Comparison of ENCODE assay signal across 9 mouse cellular contexts in the genomic region with DNA sequence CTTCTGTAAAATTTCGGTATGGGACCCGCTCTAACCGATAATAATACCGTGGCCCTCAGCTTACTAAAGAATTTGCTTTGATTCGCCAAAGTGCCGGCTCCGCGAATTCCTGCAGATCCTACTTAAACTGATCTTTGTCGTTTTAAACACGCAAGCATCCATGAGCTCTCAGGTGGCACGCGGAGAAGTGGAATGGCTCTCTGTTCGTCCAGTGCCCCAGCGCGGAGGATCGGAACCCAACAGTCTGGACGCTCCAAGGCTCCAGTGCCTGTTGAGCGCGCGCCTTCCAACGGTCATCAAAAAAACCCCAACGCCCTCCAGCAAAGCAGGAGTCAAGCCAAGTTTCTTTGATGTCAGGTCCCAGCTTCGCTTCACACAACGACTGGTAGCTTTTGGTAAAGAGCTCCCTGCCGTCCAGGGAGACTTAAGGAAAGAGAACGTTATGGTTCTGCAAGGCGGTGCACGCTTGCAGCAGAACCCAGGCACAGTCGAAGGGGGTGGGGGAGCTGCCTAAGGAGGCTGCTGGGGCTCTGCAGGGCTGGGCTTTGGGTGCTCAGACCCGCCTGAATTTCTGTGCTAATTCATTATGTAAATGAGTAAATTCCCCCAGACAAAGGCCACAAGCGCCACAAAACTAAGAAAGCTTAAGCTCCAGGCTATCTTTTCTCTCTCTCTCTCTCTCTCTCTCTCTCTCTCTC. TPM values are rescaled to one million over a fixed set of nuclear protein-coding genes. Genes with fewer than 3 reads are reported as not detected.
A peak's percentile ranks its signal among the peaks of the same experiment; 100 is the strongest.
DNase-seq lines count a peak whose midpoint lies in the region; ATAC-seq and TF ChIP-seq lines count a peak whose summit lies in the region.
"Had no signal": no experiment of that assay in that cellular context is flagged by ENCODE, and none has a peak within 500 bp of the region (broad histone marks: within the 10 kb centered on the region; RNA-seq: fewer than 3 reads in every experiment).

No protein-coding gene starts in this region.

- 6% methylated on average over 31 of the region's 31 CpGs for WGBS in heart, adult 2 months
- under 1% methylated on average over 31 of the region's 31 CpGs for WGBS in hindbrain, embryonic 11.5 days
- WGBS in lung, embryonic 15.5 days: 1% methylated on average over 31 of the region's 31 CpGs

- TF ChIP-seq POLR2A in heart, adult 2 months (IDR thresholded peaks at IDR 0.05; ENCODE audit: insufficient read depth, low read depth, low read length): no peak
- TF ChIP-seq POLR2A in testis, adult 2 months (IDR thresholded peaks at IDR 0.05; ENCODE audit: control insufficient read depth, low read depth, low read length): peak; percentile 29; the same call in 1 of the 2 replicates

- no peak for TF ChIP-seq CTCF in heart, adult 2 months (IDR thresholded peaks at IDR 0.05)
- no peak for TF ChIP-seq CTCF in testis, adult 2 months (IDR thresholded peaks at IDR 0.05; ENCODE audit: control insufficient read depth, insufficient read depth, insufficient replicate concordance, low read depth, low read length)

- intact Hi-C loops in heart, adult 2 months (cut with DNase I): no loop called here
- intact Hi-C loops in heart, postnatal 14 days (cut with DNase I): no loop called here

- TF ChIP-seq EP300 in heart, adult 2 months (IDR thresholded peaks at IDR 0.05; ENCODE audit: insufficient read depth, low read depth, low read length): no peak

- peaks cover under 1% of the 10 kb centered on the region; the same call in 1 of the 2 replicates for H3K4me1 ChIP-seq in heart, adult 2 months (ENCODE audit: control insufficient read depth, insufficient read depth, low read length)
- peaks cover 2% of the 10 kb centered on the region; the same call in 1 of the 2 replicates for H3K4me1 ChIP-seq in hindbrain, embryonic 11.5 days (replicated peaks; ENCODE audit: control insufficient read depth, insufficient read depth, low read length)
- peaks cover 19% of the 10 kb centered on the region for H3K4me1 ChIP-seq in lung, embryonic 15.5 days
- H3K4me1 ChIP-seq in testis, adult 2 months (ENCODE audit: control insufficient read depth, insufficient read depth, low read length): peaks cover 11% of the 10 kb centered on the region

- H3K27ac ChIP-seq in heart, adult 2 months: no peak overlapping the region
- H3K27ac ChIP-seq in hindbrain, embryonic 11.5 days (ENCODE audit: low read depth, low read length): no peak overlapping the region
- no peak overlapping the region for H3K27ac ChIP-seq in lung, embryonic 15.5 days
- peak overlapping the region; percentile 95 for H3K27ac ChIP-seq in testis, adult 2 months (ENCODE audit: control insufficient read depth, insufficient read depth, low read depth, low read length)

- H3K9ac ChIP-seq in heart, adult 2 months (ENCODE audit: low read depth, low read length): no peak overlapping the region
- peak overlapping the region; percentile 33; the same call in 1 of the 2 replicates for H3K9ac ChIP-seq in hindbrain, embryonic 11.5 days (ENCODE audit: low read depth, low read length)
- no peak overlapping the region for H3K9ac ChIP-seq in lung, embryonic 15.5 days

- peak; percentile 47; the same call in 1 of the 2 replicates for ATAC-seq in hindbrain, embryonic 11.5 days (ENCODE audit: low FRiP score)
- no peak for ATAC-seq in lung, embryonic 15.5 days (ENCODE audit: borderline replicate concordance, extremely low read depth, low FRiP score, low TSS enrichment)

- peaks cover 4% of the 10 kb centered on the region; the same call in 1 of the 2 replicates for H3K27me3 ChIP-seq in heart, adult 2 months (ENCODE audit: control insufficient read depth, insufficient read depth, low read length)
- peaks cover 20% of the 10 kb centered on the region for H3K27me3 ChIP-seq in hindbrain, embryonic 11.5 days (ENCODE audit: control insufficient read depth, insufficient read depth, low read length)
- peaks cover 40% of the 10 kb centered on the region for H3K27me3 ChIP-seq in lung, embryonic 15.5 days
- H3K27me3 ChIP-seq in testis, adult 2 months (ENCODE audit: control insufficient read depth, insufficient read depth, low read length): no peaks in the 10 kb centered on the region

- H3K4me3 ChIP-seq in heart, adult 2 months: peak overlapping the region; percentile 35
- peak overlapping the region; percentile 46 for H3K4me3 ChIP-seq in hindbrain, embryonic 11.5 days (ENCODE audit: low read depth, low read length)
- peak overlapping the region; percentile 45 for H3K4me3 ChIP-seq in lung, embryonic 15.5 days
- peak overlapping the region; percentile 84 for H3K4me3 ChIP-seq in testis, adult 2 months (ENCODE audit: control insufficient read depth, low read depth, low read length)

- no peak for DNase-seq in heart, adult 2 months
- no peak for DNase-seq in heart, postnatal 14 days
- peak; percentile 3 for DNase-seq in brain, adult 2 months (ENCODE audit: low read depth, low spot score)
- peak; percentile 49 for DNase-seq in hindbrain, embryonic 11.5 days (ENCODE audit: low spot score)
- no peak for DNase-seq in layer of hippocampus, adult 9-10 months (ENCODE audit: low spot score)
- no peak for DNase-seq in urinary bladder, postnatal 4 days (ENCODE audit: low spot score in 2 of 2)

- H3K9me3 ChIP-seq in hindbrain, embryonic 11.5 days (ENCODE audit: control insufficient read depth, low read length): no peaks in the 10 kb centered on the region
- no peaks in the 10 kb centered on the region for H3K9me3 ChIP-seq in lung, embryonic 15.5 days

- no peaks in the 10 kb centered on the region for H3K79me2 ChIP-seq in heart, adult 2 months (replicated peaks; ENCODE audit: control insufficient read depth, insufficient read depth, low read length)

- H3K4me2 ChIP-seq in hindbrain, embryonic 11.5 days (replicated peaks; ENCODE audit: low read depth, low read length): peak overlapping the region; percentile 88
- H3K4me2 ChIP-seq in lung, embryonic 15.5 days: peak overlapping the region; percentile 79

- H3K36me3 ChIP-seq in heart, adult 2 months (ENCODE audit: control insufficient read depth, insufficient read depth, low read length): no peaks in the 10 kb centered on the region
- no peaks in the 10 kb centered on the region for H3K36me3 ChIP-seq in hindbrain, embryonic 11.5 days (ENCODE audit: control insufficient read depth, insufficient read depth, low read length)
- H3K36me3 ChIP-seq in lung, embryonic 15.5 days: no peaks in the 10 kb centered on the region
- H3K36me3 ChIP-seq in testis, adult 2 months (ENCODE audit: control insufficient read depth, insufficient read depth, low read length): no peaks in the 10 kb centered on the region
- H3K36me3 ChIP-seq: G1E had no signal

RNA-seq across cellular contexts. Expression of a gene that starts 0.6 kb away (rescaled TPM):
- total RNA-seq in heart, adult 2 months (2021): under 1 TPM; 0.09 to 0.23 TPM
- 0.49 and 1.2 TPM in 2 replicates for polyA plus RNA-seq in heart, adult 2 months (2012; rRNA removed)
- total RNA-seq in heart, postnatal 14 days (2021): under 1 TPM; 0.32 to 0.33 TPM
- 0.03 TPM in 1 of 2 replicates, not detected in the other for polyA plus RNA-seq in hindbrain, embryonic 11.5 days (2014; fragmentation: Nextera tagmentation; extraction: Ambion mirVana)
- 0.55 and 0.57 TPM in 2 replicates for polyA plus RNA-seq in lung, embryonic 15.5 days (2015; fragmentation: Nextera tagmentation; extraction: Ambion mirVana)
- 3.1 and 3.4 TPM in 2 replicates for polyA plus RNA-seq in testis, adult 2 months (2012; rRNA removed)
- polyA plus RNA-seq: G1E had no signal

RNA-seq across cellular contexts. Expression of a gene that starts 28.1 kb away (rescaled TPM):
- total RNA-seq in heart, adult 2 months (2021): under 1 TPM; 0.14 to 0.16 TPM
- 0.10 TPM in 1 of 2 replicates, not detected in the other for polyA plus RNA-seq in heart, adult 2 months (2012; rRNA removed)
- total RNA-seq in heart, postnatal 14 days (2021): under 1 TPM; 0.43 to 0.59 TPM
- 3.2 and 3.9 TPM in 2 replicates for polyA plus RNA-seq in hindbrain, embryonic 11.5 days (2014; fragmentation: Nextera tagmentation; extraction: Ambion mirVana)
- 11.1 and 12.6 TPM in 2 replicates for polyA plus RNA-seq in lung, embryonic 15.5 days (2015; fragmentation: Nextera tagmentation; extraction: Ambion mirVana)
- 13.0 and 15.4 TPM in 2 replicates for polyA plus RNA-seq in testis, adult 2 months (2012; rRNA removed)
- polyA plus RNA-seq: G1E had no signal

Comparison
In these comparisons a context has a peak if more than half of its experiments do, and no peak if none do; other contexts are left out.
1. DNase-seq: peak in brain, adult 2 months (single experiment) and hindbrain, embryonic 11.5 days (single experiment); none in heart, adult 2 months (0 of 2), heart, postnatal 14 days (0 of 2), layer of hippocampus, adult 9-10 months (single experiment) and urinary bladder, postnatal 4 days (0 of 2).
2. Peak in every context shown above with its lines, with median percentiles within 50 percentile points of each other: H3K4me3 ChIP-seq.